Mouse (Mus musculus): Measurements from ENCODE around the gene Gm20716. TPM values are rescaled to one million over a fixed set of nuclear protein-coding genes. Genes with fewer than 3 reads are reported as not detected.
A peak's percentile ranks its signal among the peaks of the same experiment; 100 is the strongest.

The Gm20716 gene
- polyA plus RNA-seq (2015; fragmentation: Nextera tagmentation; extraction: Ambion mirVana) = 8.3 and 11.1 TPM in 2 replicates

DNA sequence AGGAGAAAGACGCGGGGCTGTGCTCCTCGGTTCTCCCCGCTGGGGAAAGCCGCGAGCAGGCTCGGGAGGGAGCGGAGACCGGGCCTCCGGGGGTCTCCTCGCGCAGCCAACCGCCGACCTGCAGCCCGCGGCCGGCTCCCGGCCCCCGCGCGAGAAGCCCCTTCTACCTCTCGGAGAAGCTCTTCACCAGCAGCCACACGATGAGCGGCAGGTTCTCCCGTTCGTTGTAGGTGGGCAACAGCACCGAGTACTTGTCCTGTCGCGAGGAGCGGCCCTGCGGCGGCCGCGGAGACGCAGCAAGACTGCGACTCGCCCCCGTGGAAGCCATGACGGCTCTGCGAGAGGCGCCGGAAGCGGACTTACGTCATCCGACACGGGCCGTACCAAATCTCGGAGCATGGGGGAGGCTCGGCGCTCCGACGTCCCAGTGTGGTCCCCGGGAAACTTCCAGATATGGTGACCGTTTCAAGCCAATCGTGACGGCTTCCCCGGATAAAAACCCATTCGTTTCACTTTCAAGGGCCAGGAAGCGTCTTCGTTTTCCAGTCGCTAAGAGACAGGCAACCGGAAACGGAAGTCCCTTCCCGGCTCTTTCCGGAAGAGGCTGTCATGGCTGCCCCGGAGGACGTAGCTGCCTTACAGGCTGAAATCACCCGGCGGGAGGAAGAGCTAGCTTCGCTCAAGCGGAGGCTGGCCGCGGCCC, at the start of gene Gm20716, which contains the start of the genes Dpm1 and Mocs3:
Gene Gm20716, minus strand, starts transcription at position 339 of the 703 bp plus-strand sequence.
Gene Dpm1, minus strand, starts transcription at position 566 of the 703 bp plus-strand sequence.
Gene Mocs3, plus strand, starts transcription at position 597 of the 703 bp plus-strand sequence.
- Histone ChIP-seq H3K36me3 (ENCODE audit: insufficient read depth, low read length) (peaks cover 10% of the 10 kb centered on the region), H3K4me2 (ENCODE audit: low read length) (peak within 1 kb of the TSS; percentile 91), H3K4me3 (replicated peaks; ENCODE audit: low read depth, low read length) (peak within 1 kb of the TSS; percentile 93), H3K9me3 (replicated peaks; ENCODE audit: low read length) (no peaks in the 10 kb centered on the region), H3K27me3 (ENCODE audit: insufficient read depth, low read length) (no peaks in the 10 kb centered on the region), H3K4me1 (replicated peaks; ENCODE audit: insufficient read depth, low read length) (peaks cover 19% of the 10 kb centered on the region), H3K9ac (ENCODE audit: low read depth, low read length) (peak within 1 kb of the TSS; percentile 96), H3K27ac (peak within 1 kb of the TSS; percentile 92)
- DNase-seq (ENCODE audit: low spot score) = peak; percentile 94
- peak; percentile 82 for ATAC-seq (replicated peaks; ENCODE audit: low FRiP score, low read depth)
- no peak for TF ChIP-seq CTCF (IDR thresholded peaks at IDR 0.05; ENCODE audit: low read depth)
- under 1% methylated on average over 70 of the region's 73 CpGs for WGBS

GRCm38 (mm10) chr2:168274374-168274935, 44.3 kb upstream of the Gm20716 start:
- Histone ChIP-seq H3K9me3 (replicated peaks; ENCODE audit: low read length) (no peaks in the 10 kb centered on the region), H3K36me3 (ENCODE audit: insufficient read depth, low read length) (no peaks in the 10 kb centered on the region), H3K27me3 (ENCODE audit: insufficient read depth, low read length) (peaks cover 12% of the 10 kb centered on the region; the same call in 1 of the 2 replicates), H3K4me2 (ENCODE audit: low read length) (no peak overlapping the region), H3K27ac (no peak overlapping the region), H3K4me3 (replicated peaks; ENCODE audit: low read depth, low read length) (no peak overlapping the region), H3K9ac (ENCODE audit: low read depth, low read length) (no peak overlapping the region), H3K4me1 (replicated peaks; ENCODE audit: insufficient read depth, low read length) (no peaks in the 10 kb centered on the region)
- peak; percentile 79 for TF ChIP-seq CTCF (IDR thresholded peaks at IDR 0.05; ENCODE audit: low read depth)
- DNase-seq (ENCODE audit: low spot score) (peak; percentile 73), ATAC-seq (replicated peaks; ENCODE audit: low FRiP score, low read depth) (no peak; the same call in 1 of the 2 replicates)
- WGBS = 9% methylated on average over 11 of the region's 11 CpGs

- Histone ChIP-seq H3K9me3 (replicated peaks; ENCODE audit: low read length) (no peaks in the 10 kb centered on the region), H3K9ac (ENCODE audit: low read depth, low read length) (no peak overlapping the region), H3K4me1 (replicated peaks; ENCODE audit: insufficient read depth, low read length) (no peaks in the 10 kb centered on the region), H3K4me2 (ENCODE audit: low read length) (no peak overlapping the region), H3K36me3 (ENCODE audit: insufficient read depth, low read length) (no peaks in the 10 kb centered on the region), H3K27ac (no peak overlapping the region), H3K27me3 (ENCODE audit: insufficient read depth, low read length) (0 out of 2 replicates have a peak, but pooled peaks cover 4% of the 10 kb centered on the region), H3K4me3 (replicated peaks; ENCODE audit: low read depth, low read length) (no peak overlapping the region)
- 53% methylated on average over 9 of the region's 9 CpGs for WGBS
- DNase-seq (ENCODE audit: low spot score) (no peak), ATAC-seq (replicated peaks; ENCODE audit: low FRiP score, low read depth) (no peak)
- TF ChIP-seq CTCF (IDR thresholded peaks at IDR 0.05; ENCODE audit: low read depth) = no peak
Observed at GRCm38 (mm10) chr2:168273387-168273786, 43.2 kb upstream of the Gm20716 start.

DNA sequence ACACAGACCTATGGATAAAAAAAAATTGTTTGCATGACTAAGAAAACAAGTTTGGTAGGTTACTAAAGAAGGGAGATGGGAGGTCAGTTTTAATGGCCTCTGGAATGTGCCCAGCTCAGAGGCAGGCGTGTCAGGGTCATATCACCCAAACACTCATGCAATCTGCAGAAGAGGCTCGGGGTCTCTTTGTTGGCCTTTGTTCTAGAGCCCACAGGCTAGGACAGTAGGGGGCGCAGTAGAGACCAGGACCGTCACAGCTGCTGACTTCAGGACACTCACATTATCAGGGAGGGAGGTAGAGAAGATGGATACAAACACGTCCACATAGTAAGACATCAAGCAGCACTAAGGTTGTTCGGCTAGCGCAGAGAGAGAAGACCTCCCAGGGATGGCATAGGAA, 37.9 kb upstream of the Gm20716 start:
- TF ChIP-seq CTCF (IDR thresholded peaks at IDR 0.05; ENCODE audit: low read depth) = peak; percentile 62
- ATAC-seq (replicated peaks; ENCODE audit: low FRiP score, low read depth) (no peak), DNase-seq (ENCODE audit: low spot score) (peak; percentile 39)
- WGBS = 42% methylated on average over 7 of the region's 7 CpGs
- H3K4me3 ChIP-seq (replicated peaks; ENCODE audit: low read depth, low read length) = no peak overlapping the region
- no peaks in the 10 kb centered on the region for H3K36me3 ChIP-seq (ENCODE audit: insufficient read depth, low read length)
- H3K27me3 ChIP-seq (ENCODE audit: insufficient read depth, low read length) = no peaks in the 10 kb centered on the region
- no peak overlapping the region for H3K9ac ChIP-seq (ENCODE audit: low read depth, low read length)
- no peak overlapping the region for H3K27ac ChIP-seq
- no peaks in the 10 kb centered on the region for H3K9me3 ChIP-seq (replicated peaks; ENCODE audit: low read length)
- H3K4me1 ChIP-seq (replicated peaks; ENCODE audit: insufficient read depth, low read length) = no peaks in the 10 kb centered on the region
- no peak overlapping the region for H3K4me2 ChIP-seq (ENCODE audit: low read length)

- H3K9me3 ChIP-seq (replicated peaks; ENCODE audit: low read length) = no peaks in the 10 kb centered on the region
- no peak overlapping the region for H3K9ac ChIP-seq (ENCODE audit: low read depth, low read length)
- 91% methylated on average over 10 of the region's 10 CpGs for WGBS
- H3K4me3 ChIP-seq (replicated peaks; ENCODE audit: low read depth, low read length) = no peak overlapping the region
- H3K27me3 ChIP-seq (ENCODE audit: insufficient read depth, low read length) = no peaks in the 10 kb centered on the region
- no peak overlapping the region for H3K27ac ChIP-seq
- ATAC-seq (replicated peaks; ENCODE audit: low FRiP score, low read depth) = no peak
- no peak for TF ChIP-seq CTCF (IDR thresholded peaks at IDR 0.05; ENCODE audit: low read depth)
- H3K4me2 ChIP-seq (ENCODE audit: low read length) = no peak overlapping the region
- no peaks in the 10 kb centered on the region for H3K4me1 ChIP-seq (replicated peaks; ENCODE audit: insufficient read depth, low read length)
- DNase-seq (ENCODE audit: low spot score) = no peak
- H3K36me3 ChIP-seq (ENCODE audit: insufficient read depth, low read length) = no peaks in the 10 kb centered on the region
Observed at GRCm38 (mm10) chr2:168260900-168261299, 30.7 kb upstream of the Gm20716 start.

GRCm38 (mm10) chr2:168260124-168260523, 30.0 kb upstream of the Gm20716 start:
- H3K9me3 ChIP-seq (replicated peaks; ENCODE audit: low read length) = no peaks in the 10 kb centered on the region
- H3K4me2 ChIP-seq (ENCODE audit: low read length) = no peak overlapping the region
- H3K4me3 ChIP-seq (replicated peaks; ENCODE audit: low read depth, low read length) = no peak overlapping the region
- H3K27ac ChIP-seq = no peak overlapping the region
- H3K4me1 ChIP-seq (replicated peaks; ENCODE audit: insufficient read depth, low read length) = no peaks in the 10 kb centered on the region
- no peaks in the 10 kb centered on the region for H3K36me3 ChIP-seq (ENCODE audit: insufficient read depth, low read length)
- TF ChIP-seq CTCF (IDR thresholded peaks at IDR 0.05; ENCODE audit: low read depth) = no peak
- no peak overlapping the region for H3K9ac ChIP-seq (ENCODE audit: low read depth, low read length)
- DNase-seq (ENCODE audit: low spot score) (no peak), ATAC-seq (replicated peaks; ENCODE audit: low FRiP score, low read depth) (no peak)
- whole genome bisulfite sequencing = 76% methylated on average over 3 of the region's 3 CpGs
- H3K27me3 ChIP-seq (ENCODE audit: insufficient read depth, low read length) = no peaks in the 10 kb centered on the region

All from kidney, postnatal 0 days (tissue).